Mouse (Mus musculus): ENCODE results near the gene Hspbap1. TPM values are rescaled to one million over a fixed set of nuclear protein-coding genes. Genes with fewer than 3 reads are reported as not detected.

Gene Hspbap1
- total and polyA plus RNA-seq, 3 experiments = 13.6 to 15.9 (median 15.3) TPM

DNA sequence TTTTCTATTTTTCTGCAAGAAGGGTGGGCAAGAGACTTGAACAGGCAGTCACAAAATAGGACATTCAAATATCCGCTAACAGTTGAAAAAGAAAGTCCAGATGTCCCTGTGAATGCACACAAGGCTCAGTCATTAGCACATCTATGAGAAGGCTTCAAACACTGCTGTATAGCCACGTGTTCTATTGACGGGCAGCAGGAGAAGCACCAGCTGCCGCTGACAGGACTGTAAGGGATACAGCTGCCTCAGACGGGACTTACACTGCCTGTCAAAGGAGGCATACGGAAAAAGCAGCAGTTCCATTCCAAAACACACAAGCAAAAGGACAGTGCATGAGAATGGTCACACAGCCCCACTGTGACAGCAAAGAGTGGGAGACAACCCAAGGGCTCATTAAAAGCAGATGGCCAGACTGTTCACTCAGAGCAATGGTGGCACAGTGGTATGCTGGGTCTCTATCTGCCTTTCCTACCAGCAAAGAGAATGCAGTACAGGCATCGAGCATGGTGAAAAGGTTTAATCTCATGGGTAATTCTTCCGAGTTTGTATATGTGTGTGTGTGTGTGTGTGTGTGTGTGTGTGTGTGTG, 40.9 kb upstream of the Hspbap1 start:
- no peak for TF ChIP-seq HCFC1 (IDR thresholded peaks at IDR 0.05; ENCODE audit: low read depth, low read length)
- no peak for TF ChIP-seq CHD1 (IDR thresholded peaks at IDR 0.05; ENCODE audit: low read depth, low read length)
- TF ChIP-seq NRF1 (IDR thresholded peaks at IDR 0.05; ENCODE audit: low read depth, low read length) = no peak
- TF ChIP-seq MAFK (IDR thresholded peaks at IDR 0.05; ENCODE audit: insufficient replicate concordance, low read length) = no peak
- TF ChIP-seq MEF2A (IDR thresholded peaks at IDR 0.05; ENCODE audit: borderline replicate concordance, low read depth, low read length) = no peak
- no peak for TF ChIP-seq GABPA (IDR thresholded peaks at IDR 0.05; ENCODE audit: insufficient replicate concordance, low read depth, low read length)
- no peak for TF ChIP-seq SIN3A (IDR thresholded peaks at IDR 0.05; ENCODE audit: low read length)
- TF ChIP-seq PAX5 (IDR thresholded peaks at IDR 0.05; ENCODE audit: low read length) = no peak
- no peak for TF ChIP-seq RAD21 (IDR thresholded peaks at IDR 0.05; ENCODE audit: low read depth, low read length)
- dilution Hi-C loops (cut with MboI; ENCODE audit: extremely low pct_ligation_motif_present, extremely low pct_unique_long_range_greater_than_20kb, low sequenced_read_pairs) (no loop called here), in situ Hi-C loops (cut with MboI; ENCODE audit: low pct_ligation_motif_present, low pct_unique_long_range_greater_than_20kb, low sequenced_read_pairs) (no loop called here)
- no peaks in the 10 kb centered on the region for H3K27me3 ChIP-seq (replicated peaks)
- DNase-seq (ENCODE audit: extremely low read depth) = no peak
- H3K4me1 ChIP-seq (ENCODE audit: control insufficient read depth in 1 of 2, insufficient read depth in 2 of 2) = peaks cover 0 to 11% of the 10 kb centered on the region in 2 experiments; a peak in 2 of 4 replicates
- no peak overlapping the region for H3K27ac ChIP-seq (ENCODE audit: insufficient read depth, low read depth)
- H3K79me2 ChIP-seq (replicated peaks; ENCODE audit: control insufficient read depth, extremely low read depth, insufficient read depth, poor library complexity, severe bottlenecking) = no peaks in the 10 kb centered on the region
- no peaks in the 10 kb centered on the region for H3K9me3 ChIP-seq (replicated peaks; ENCODE audit: low read length)
- H3K4me2 ChIP-seq (ENCODE audit: insufficient read depth, low read depth, poor library complexity, severe bottlenecking) = no peak overlapping the region
- peaks cover 8 to 43% of the 10 kb centered on the region in 2 experiments for H3K36me3 ChIP-seq (replicated peaks in 1 of 2; ENCODE audit: control insufficient read depth in 1 of 2, insufficient read depth in 1 of 2, low read length in 1 of 2)
- no peak overlapping the region for H3K9ac ChIP-seq (ENCODE audit: insufficient read depth, low read depth)
- no peak overlapping the region for H3K4me3 ChIP-seq (replicated peaks in 1 of 3; ENCODE audit: low read depth in 2 of 3, low read length in 2 of 3, poor library complexity in 1 of 3)

DNA sequence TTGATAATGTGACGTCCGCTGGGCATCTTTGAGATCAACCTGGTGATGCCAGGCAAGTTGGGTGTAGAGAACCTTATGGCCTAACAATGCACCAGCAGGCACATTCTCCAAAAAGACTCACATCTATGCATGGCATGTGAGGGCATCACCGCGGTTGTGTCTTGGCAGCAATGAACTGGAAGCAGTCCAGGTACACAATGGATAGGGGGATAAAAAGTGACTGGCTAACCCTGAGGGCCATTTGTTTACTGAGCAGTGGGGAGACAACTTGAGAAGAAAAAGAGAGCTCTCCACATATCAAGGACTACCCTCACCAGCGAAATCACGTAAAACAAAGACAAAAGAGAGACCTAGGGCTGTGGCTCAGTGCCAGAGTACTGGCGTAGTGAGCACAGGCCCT, 38.1 kb upstream of the Hspbap1 start:
- no peaks in the 10 kb centered on the region for H3K9me3 ChIP-seq (replicated peaks; ENCODE audit: low read length)
- no peak for TF ChIP-seq ZNF384 (IDR thresholded peaks at IDR 0.05; ENCODE audit: low read depth, low read length)
- no peak for TF ChIP-seq MEF2A (IDR thresholded peaks at IDR 0.05; ENCODE audit: borderline replicate concordance, low read depth, low read length)
- no peak for TF ChIP-seq JUND (conservative IDR thresholded peaks at IDR 0.05; ENCODE audit: low read depth, low read length)
- no peak for TF ChIP-seq POLR2A (IDR thresholded peaks at IDR 0.05; ENCODE audit: low read depth, low read length)
- TF ChIP-seq ELF1 (IDR thresholded peaks at IDR 0.05; ENCODE audit: low read depth, low read length) = no peak
- TF ChIP-seq SMC3 (IDR thresholded peaks at IDR 0.05; ENCODE audit: low read depth, low read length) = no peak
- TF ChIP-seq IRF4 (IDR thresholded peaks at IDR 0.05; ENCODE audit: low read depth, low read length) = no peak
- no peak for TF ChIP-seq POLR2AphosphoS2 (IDR thresholded peaks at IDR 0.05; ENCODE audit: low read depth, low read length)
- no peak for TF ChIP-seq USF1 (IDR thresholded peaks at IDR 0.05; ENCODE audit: low read depth, low read length)
- TF ChIP-seq MXI1 (IDR thresholded peaks at IDR 0.05; ENCODE audit: low read depth, low read length) = no peak
- TF ChIP-seq TCF12 (IDR thresholded peaks at IDR 0.05; ENCODE audit: low read depth, low read length) = no peak
- no peak for TF ChIP-seq NRF1 (IDR thresholded peaks at IDR 0.05; ENCODE audit: low read depth, low read length)
- no peak for TF ChIP-seq EP300 (IDR thresholded peaks at IDR 0.05; ENCODE audit: low read length)
- TF ChIP-seq ZMIZ1 (IDR thresholded peaks at IDR 0.05; ENCODE audit: low read depth, low read length) = no peak
- no peak for TF ChIP-seq SIN3A (IDR thresholded peaks at IDR 0.05; ENCODE audit: low read length)
- no peak for TF ChIP-seq E2F4 (IDR thresholded peaks at IDR 0.05; ENCODE audit: insufficient replicate concordance, low read depth, low read length)
- no peak for TF ChIP-seq CHD1 (IDR thresholded peaks at IDR 0.05; ENCODE audit: low read depth, low read length)
- no peak for TF ChIP-seq MAZ (IDR thresholded peaks at IDR 0.05; ENCODE audit: low read depth, low read length)
- TF ChIP-seq MAX (IDR thresholded peaks at IDR 0.05; ENCODE audit: low read length) = no peak
- TF ChIP-seq PAX5 (IDR thresholded peaks at IDR 0.05; ENCODE audit: low read length) = no peak
- DNase-seq (ENCODE audit: extremely low read depth) = no peak
- no peak overlapping the region for H3K27ac ChIP-seq (ENCODE audit: insufficient read depth, low read depth)
- H3K4me3 ChIP-seq (replicated peaks in 1 of 3; ENCODE audit: low read depth in 2 of 3, low read length in 2 of 3, poor library complexity in 1 of 3) = no peak overlapping the region
- H3K36me3 ChIP-seq (replicated peaks in 1 of 2; ENCODE audit: control insufficient read depth in 1 of 2, insufficient read depth in 1 of 2, low read length in 1 of 2) = peaks cover 8 to 47% of the 10 kb centered on the region in 2 experiments
- no peak overlapping the region for H3K9ac ChIP-seq (ENCODE audit: insufficient read depth, low read depth)
- in situ Hi-C loops (cut with MboI; ENCODE audit: low pct_ligation_motif_present, low pct_unique_long_range_greater_than_20kb, low sequenced_read_pairs) (loop anchor here (5.0 kb wide), 1 partner anchor 85 kb away; no protein-coding TSS in a partner anchor), dilution Hi-C loops (cut with MboI; ENCODE audit: extremely low pct_ligation_motif_present, extremely low pct_unique_long_range_greater_than_20kb, low sequenced_read_pairs) (no loop called here)
- H3K4me1 ChIP-seq (ENCODE audit: control insufficient read depth in 1 of 2, insufficient read depth in 2 of 2) = peaks cover 0 to 15% of the 10 kb centered on the region in 2 experiments; a peak in 2 of 4 replicates
- H3K79me2 ChIP-seq (replicated peaks; ENCODE audit: control insufficient read depth, extremely low read depth, insufficient read depth, poor library complexity, severe bottlenecking) = no peaks in the 10 kb centered on the region
- H3K27me3 ChIP-seq (replicated peaks) = no peaks in the 10 kb centered on the region
- no peak overlapping the region for H3K4me2 ChIP-seq (ENCODE audit: insufficient read depth, low read depth, poor library complexity, severe bottlenecking)

Data from CH12.LX (cell line).